Mouse (Mus musculus): ENCODE data around the gene Tshz2.

DNA sequence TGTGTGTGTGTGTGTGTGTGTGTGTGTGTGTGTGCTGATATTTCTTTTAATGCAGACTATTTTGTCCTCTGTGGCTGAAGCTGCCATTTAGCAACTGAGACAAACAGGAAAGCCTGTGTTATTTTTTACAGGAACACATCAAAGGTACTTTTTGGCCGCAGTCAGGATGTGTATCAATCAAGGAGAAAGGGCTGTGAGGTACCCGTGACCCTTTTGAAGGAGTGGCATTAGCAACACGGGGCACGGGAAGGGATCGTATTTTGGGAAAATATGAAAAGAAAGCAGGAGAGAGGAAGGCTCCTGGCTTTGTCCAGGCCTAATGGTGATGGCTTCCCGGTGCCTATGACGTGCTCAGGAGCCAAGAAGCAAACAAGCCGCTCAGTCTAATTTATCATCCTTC is 31.0 kb downstream of the Tshz2 start:
- no peak for TF ChIP-seq CTCF (IDR thresholded peaks at IDR 0.05)
- TF ChIP-seq EP300 (IDR thresholded peaks at IDR 0.05), result no peak

Measured in lung, postnatal 0 days (tissue).